Mouse (Mus musculus) midbrain, embryonic 13.5 days (tissue): ENCODE data around the gene Sparc. TPM values are rescaled to one million over a fixed set of nuclear protein-coding genes. Genes with fewer than 3 reads are reported as not detected.

Experiments
- ATAC-seq: fragments of 200-750 bp; cut with Nextera tagmentation; 2 replicates; pipeline ENCODE4 v1.8.0; 2017; ENCODE audit warnings: mild to moderate bottlenecking, moderate TSS enrichment, moderate library complexity
- H3K27ac ChIP-seq: fragments of 300-500 bp; sonication (generic); 2 replicates; pipeline ENCODE4 v1.5.1; 2015; ENCODE audit warnings: inconsistent platforms, mild to moderate bottlenecking, moderate library complexity
- H3K27me3 ChIP-seq: fragments of 300-500 bp; sonication (generic); 2 replicates; pipeline ENCODE4 v1.6.1; 2015; ENCODE audit warnings: mild to moderate bottlenecking, inconsistent platforms
- H3K36me3 ChIP-seq: fragments of 300-500 bp; sonication (generic); 2 replicates; pipeline ENCODE4 v1.6.1; 2015; ENCODE audit warnings: mild to moderate bottlenecking, inconsistent platforms
- H3K4me1 ChIP-seq: fragments of 300-500 bp; sonication (generic); replicated peaks from 2 replicates; pipeline ENCODE4 v1.6.1; 2015; ENCODE audit warnings: inconsistent platforms
- H3K4me2 ChIP-seq: fragments of 300-500 bp; sonication (generic); replicated peaks from 2 replicates; pipeline ENCODE4 v1.6.1; 2015; ENCODE audit warnings: moderate library complexity, mild to moderate bottlenecking, inconsistent platforms
- H3K4me3 ChIP-seq: fragments of 300-500 bp; sonication (generic); replicated peaks from 2 replicates; pipeline ENCODE4 v1.5.1; 2015; ENCODE audit warnings: mild to moderate bottlenecking, inconsistent platforms
- H3K9ac ChIP-seq: fragments of 300-500 bp; sonication (generic); replicated peaks from 2 replicates; pipeline ENCODE4 v1.6.1; 2015; ENCODE audit warnings: mild to moderate bottlenecking, inconsistent platforms
- H3K9me3 ChIP-seq: fragments of 300-500 bp; sonication (generic); 2 replicates; pipeline ENCODE4 v1.6.1; 2016; ENCODE audit warnings: mild to moderate bottlenecking, inconsistent platforms
- WGBS: fragments of 180-500 bp; shearing (Covaris S2); methylation state at CpG from one replicate; pipeline ENCODE4 v1.1.7; 2015; 5-methylcytosine and 5-hydroxymethylcytosine counted together
- polyA plus RNA-seq: library from polyadenylated mRNA; unstranded; fragments of >200 nt; fragmentation: Nextera tagmentation; extraction: Ambion mirVana; gene quantifications from 2 replicates; pipeline ENCODE4 v1.2.1, GENCODE M21; 2015

Sparc gene
- polyA plus RNA-seq, 1 experiment from 2014 or later = 417 TPM

DNA sequence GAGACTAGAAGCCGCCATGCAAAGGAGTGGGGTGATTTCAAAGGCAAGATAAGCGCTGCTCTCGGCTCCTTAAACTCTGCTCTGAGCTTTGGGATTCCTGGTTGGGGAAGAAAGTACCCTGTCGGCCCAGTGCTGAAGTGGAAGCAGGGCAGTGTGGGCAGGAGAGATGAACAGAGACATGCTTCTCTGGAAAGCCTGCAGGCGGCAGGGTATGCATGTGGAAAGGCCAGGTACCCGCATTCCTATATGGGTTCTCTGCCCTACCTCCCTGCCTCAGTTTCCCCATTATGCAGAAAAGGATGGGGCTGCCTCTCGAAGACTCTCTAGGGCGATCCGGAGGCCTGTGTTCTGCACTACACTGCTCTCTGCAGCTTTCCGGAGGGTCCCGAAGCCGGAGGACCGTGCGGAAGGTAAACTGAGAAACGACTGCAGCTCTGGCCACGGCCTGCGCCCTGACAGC lies 37.6 kb upstream of the Sparc start:
- peak overlapping the region; percentile 79 for H3K4me3 ChIP-seq
- H3K27me3 ChIP-seq = no peaks in the 10 kb centered on the region
- H3K9me3 ChIP-seq = no peaks in the 10 kb centered on the region
- peak overlapping the region; percentile 77 for H3K9ac ChIP-seq
- H3K4me2 ChIP-seq = peak overlapping the region; percentile 91
- under 1% methylated on average over 17 of the region's 17 CpGs for WGBS
- peak overlapping the region; percentile 79 for H3K27ac ChIP-seq
- ATAC-seq = peak; percentile 87
- H3K36me3 ChIP-seq = no peaks in the 10 kb centered on the region
- H3K4me1 ChIP-seq = peaks cover 31% of the 10 kb centered on the region

DNA sequence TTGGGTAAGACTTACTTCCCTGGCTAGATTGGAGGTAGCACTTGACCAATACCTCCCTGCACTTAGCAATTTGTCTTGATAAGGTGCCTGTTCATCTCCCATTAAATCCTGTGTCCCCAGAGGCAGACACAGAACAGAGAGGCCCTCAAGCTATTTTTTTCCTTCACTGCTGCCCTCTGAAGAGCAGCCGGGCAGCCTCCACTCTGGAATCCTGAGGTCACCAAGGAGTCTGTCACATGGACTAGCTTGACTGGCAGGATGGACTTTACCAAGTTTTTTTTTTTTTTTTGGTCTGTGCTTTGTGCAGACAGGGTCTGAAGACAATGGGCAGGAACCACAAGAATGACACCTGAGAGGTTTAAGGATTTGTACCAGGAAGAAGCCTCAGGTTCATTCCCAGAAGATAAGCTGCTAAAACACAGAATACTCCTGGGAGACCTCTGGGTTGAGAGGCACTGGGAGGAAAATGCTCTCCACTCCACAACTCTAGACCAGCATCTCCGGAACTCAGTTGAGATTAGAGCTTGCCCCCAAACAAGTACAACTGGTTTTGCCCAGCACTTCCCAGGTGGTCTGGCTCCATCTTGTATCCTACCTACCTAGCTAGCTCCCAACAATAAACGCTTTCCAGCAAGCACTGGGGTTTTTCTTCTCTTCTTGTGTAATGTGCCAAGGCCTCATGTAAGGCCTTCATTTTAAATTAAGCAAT lies 37.0 kb upstream of the Sparc start:
- Histone ChIP-seq H3K27ac (peak overlapping the region; percentile 79; the same call in 1 of the 2 replicates), H3K4me3 (peak overlapping the region; percentile 79), H3K27me3 (no peaks in the 10 kb centered on the region), H3K4me2 (peak overlapping the region; percentile 91), H3K9ac (peak overlapping the region; percentile 77), H3K36me3 (no peaks in the 10 kb centered on the region), H3K4me1 (peaks cover 31% of the 10 kb centered on the region), H3K9me3 (no peaks in the 10 kb centered on the region)
- 33% methylated on average over 3 of the region's 3 CpGs for whole genome bisulfite sequencing
- no peak for ATAC-seq

GRCm38 (mm10) chr11:55458501-55458900 lies 35.5 kb upstream of the Sparc start:
- Histone ChIP-seq H3K4me1 (peaks cover 31% of the 10 kb centered on the region), H3K9me3 (no peaks in the 10 kb centered on the region), H3K27me3 (no peaks in the 10 kb centered on the region), H3K4me3 (no peak overlapping the region), H3K36me3 (peaks cover 11% of the 10 kb centered on the region; the same call in 1 of the 2 replicates), H3K27ac (no peak overlapping the region), H3K4me2 (no peak overlapping the region), H3K9ac (peak overlapping the region; percentile 23; the same call in 1 of the 2 replicates)
- WGBS = 57% methylated on average over 4 of the region's 4 CpGs
- ATAC-seq = no peak

DNA sequence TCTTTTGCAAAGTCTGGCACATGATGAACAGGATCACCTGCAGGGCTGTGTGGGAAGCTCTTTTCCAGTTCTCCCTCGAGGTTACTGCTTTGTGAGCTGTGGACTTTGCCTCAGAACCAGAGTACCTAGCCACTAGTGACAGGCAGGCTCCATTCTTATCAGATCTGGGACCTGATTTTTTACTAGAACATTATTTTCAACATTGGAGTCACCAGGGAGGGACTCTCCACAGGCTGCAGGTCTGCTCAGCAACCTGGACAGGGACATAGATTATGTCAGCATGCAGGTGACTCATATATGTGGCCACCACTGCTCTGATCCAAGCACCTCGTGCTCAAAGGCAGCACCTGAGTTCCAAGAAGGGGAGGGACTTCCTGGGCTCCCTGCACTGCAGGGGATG lies 32.2 kb upstream of the Sparc start:
- H3K36me3 ChIP-seq = peaks cover 29% of the 10 kb centered on the region
- no peak for ATAC-seq
- 78% methylated on average over 2 of the region's 2 CpGs for WGBS
- H3K27me3 ChIP-seq = no peaks in the 10 kb centered on the region
- peaks cover 18% of the 10 kb centered on the region for H3K4me1 ChIP-seq
- H3K27ac ChIP-seq = no peak overlapping the region
- no peak overlapping the region for H3K4me3 ChIP-seq
- no peak overlapping the region for H3K4me2 ChIP-seq
- H3K9me3 ChIP-seq = no peaks in the 10 kb centered on the region
- no peak overlapping the region for H3K9ac ChIP-seq

- H3K27ac ChIP-seq = no peak overlapping the region
- no peak overlapping the region for H3K9ac ChIP-seq
- no peak overlapping the region for H3K4me3 ChIP-seq
- H3K36me3 ChIP-seq = peaks cover 44% of the 10 kb centered on the region
- H3K4me1 ChIP-seq = 0 out of 2 replicates have a peak, but pooled peaks cover 8% of the 10 kb centered on the region
- H3K27me3 ChIP-seq = no peaks in the 10 kb centered on the region
- WGBS = 94% methylated on average over 4 of the region's 4 CpGs
- no peak for ATAC-seq
- H3K4me2 ChIP-seq = no peak overlapping the region
- no peaks in the 10 kb centered on the region for H3K9me3 ChIP-seq
Observed at GRCm38 (mm10) chr11:55453640-55454039, 30.7 kb upstream of the Sparc start.

- Histone ChIP-seq H3K27ac (no peak overlapping the region), H3K36me3 (peaks cover 48% of the 10 kb centered on the region)
Observed at GRCm38 (mm10) chr11:55450311-55450710, 27.3 kb upstream of the Sparc start.

DNA sequence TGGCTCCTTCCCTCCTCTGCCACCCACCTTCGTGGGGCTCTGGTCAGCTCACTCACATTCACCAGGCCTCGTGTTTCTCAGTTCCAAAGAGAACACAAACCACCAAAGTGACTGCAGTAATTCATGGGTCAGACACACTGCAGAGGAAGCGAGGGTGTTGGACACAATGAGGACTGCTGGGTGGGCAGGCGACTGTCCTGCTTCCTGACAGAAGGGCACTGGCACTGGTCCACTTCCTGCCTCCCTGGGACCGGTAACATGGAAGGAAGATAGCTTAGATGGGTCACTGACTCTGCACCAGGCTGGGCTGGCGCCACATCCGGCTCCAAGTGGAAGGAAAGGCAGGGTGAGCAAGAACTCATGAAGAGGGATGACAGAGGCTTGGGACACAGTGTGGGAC lies 26.5 kb upstream of the Sparc start:
- Histone ChIP-seq H3K27ac (no peak overlapping the region), H3K4me2 (no peak overlapping the region), H3K4me1 (no peaks in the 10 kb centered on the region), H3K4me3 (no peak overlapping the region), H3K36me3 (peaks cover 43% of the 10 kb centered on the region), H3K9ac (no peak overlapping the region), H3K27me3 (no peaks in the 10 kb centered on the region), H3K9me3 (no peaks in the 10 kb centered on the region)
- 84% methylated on average over 7 of the region's 7 CpGs for WGBS
- ATAC-seq = no peak

More at GRCm38 (mm10) chr11:55450311-55450710, 27.3 kb upstream of the Sparc start:
- Histone ChIP-seq H3K9me3 (no peaks in the 10 kb centered on the region), H3K27me3 (no peaks in the 10 kb centered on the region), H3K4me1 (no peaks in the 10 kb centered on the region), H3K9ac (no peak overlapping the region), H3K4me2 (no peak overlapping the region), H3K4me3 (no peak overlapping the region)
- no peak for ATAC-seq
- 72% methylated on average over 4 of the region's 4 CpGs for WGBS

- Histone ChIP-seq H3K36me3 (peaks cover 31% of the 10 kb centered on the region), H3K27ac (no peak overlapping the region), H3K4me1 (no peaks in the 10 kb centered on the region), H3K9ac (no peak overlapping the region), H3K4me3 (no peak overlapping the region), H3K4me2 (no peak overlapping the region), H3K9me3 (no peaks in the 10 kb centered on the region), H3K27me3 (no peaks in the 10 kb centered on the region)
- peak; percentile 80 for ATAC-seq
- WGBS = 24% methylated on average over 4 of the region's 4 CpGs
Observed at GRCm38 (mm10) chr11:55446579-55446978, 23.6 kb upstream of the Sparc start.

DNA sequence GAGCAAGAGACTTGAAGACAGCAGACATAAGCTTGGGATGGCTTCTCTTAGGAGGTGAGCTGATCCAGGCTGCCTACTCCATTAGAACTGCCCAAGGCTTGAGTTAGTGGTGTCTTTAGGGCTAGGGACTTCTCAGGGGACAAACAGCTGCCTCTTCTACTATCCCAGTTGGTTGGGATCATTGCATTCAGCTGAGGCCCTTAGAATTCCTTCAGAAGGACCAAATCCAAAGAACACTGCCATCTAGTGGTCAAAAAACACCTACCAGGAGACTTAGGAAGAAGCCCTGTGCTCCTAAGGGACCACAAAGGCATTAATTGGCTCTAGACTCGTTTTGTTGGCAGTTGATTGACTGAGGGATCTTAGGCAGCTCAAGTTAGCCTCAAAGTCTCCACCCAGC lies 21.8 kb upstream of the Sparc start:
- Histone ChIP-seq H3K27ac (no peak overlapping the region), H3K4me2 (no peak overlapping the region), H3K4me3 (no peak overlapping the region), H3K36me3 (peaks cover 16% of the 10 kb centered on the region), H3K4me1 (no peaks in the 10 kb centered on the region), H3K9me3 (no peaks in the 10 kb centered on the region), H3K27me3 (no peaks in the 10 kb centered on the region), H3K9ac (no peak overlapping the region)
- 0 out of 2 replicates have a peak, but pooled peaks have one; percentile 17 for ATAC-seq
- WGBS = 3% methylated on average over 1 of the region's 1 CpGs

DNA sequence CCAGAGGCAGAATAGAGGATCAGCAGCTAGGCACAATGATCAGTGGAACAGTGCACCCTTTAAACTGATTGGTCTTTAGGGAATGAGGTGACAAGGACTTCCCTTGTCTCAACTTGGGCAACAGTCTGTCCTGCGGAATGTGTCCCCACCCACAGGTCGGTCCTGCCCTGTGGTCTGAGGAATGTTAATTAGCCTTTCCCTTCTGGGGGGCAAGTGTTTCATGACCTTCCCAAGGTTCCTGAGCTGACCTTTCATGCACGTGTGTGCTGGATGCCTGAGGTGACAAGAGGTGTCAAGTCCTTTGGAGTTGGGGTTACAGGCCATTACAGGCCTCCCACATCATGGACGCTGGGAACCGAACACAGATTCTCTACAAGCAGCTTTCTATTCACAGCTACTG lies 16.7 kb upstream of the Sparc start:
- ATAC-seq = no peak
- no peaks in the 10 kb centered on the region for H3K4me1 ChIP-seq
- no peak overlapping the region for H3K4me3 ChIP-seq
- no peak overlapping the region for H3K27ac ChIP-seq
- 70% methylated on average over 5 of the region's 5 CpGs for WGBS
- no peaks in the 10 kb centered on the region for H3K9me3 ChIP-seq
- H3K36me3 ChIP-seq = no peaks in the 10 kb centered on the region
- H3K27me3 ChIP-seq = no peaks in the 10 kb centered on the region
- H3K9ac ChIP-seq = no peak overlapping the region
- H3K4me2 ChIP-seq = no peak overlapping the region

DNA sequence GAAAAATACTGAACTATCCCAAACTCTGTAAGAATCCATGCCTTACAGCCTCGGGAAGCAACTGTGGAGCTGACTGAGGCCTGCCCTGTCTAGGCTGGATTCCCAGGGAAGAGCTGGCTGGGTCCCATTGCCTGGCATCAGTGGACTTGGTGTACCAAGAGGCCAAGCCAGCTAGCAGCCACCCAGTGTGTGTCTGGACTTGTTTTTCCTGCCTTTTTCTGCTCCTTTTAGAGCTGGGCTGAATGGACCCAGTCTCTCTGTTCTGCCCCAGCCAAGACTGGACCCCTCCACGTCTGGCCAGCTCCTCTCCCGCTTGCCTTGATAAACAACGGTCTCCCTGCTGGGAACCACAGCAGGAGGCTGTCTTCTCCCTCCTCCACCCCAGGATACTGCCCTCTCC lies 15.0 kb upstream of the Sparc start:
- ATAC-seq = no peak
- H3K36me3 ChIP-seq = no peaks in the 10 kb centered on the region
- no peak overlapping the region for H3K4me3 ChIP-seq
- H3K9me3 ChIP-seq = no peaks in the 10 kb centered on the region
- 41% methylated on average over 4 of the region's 4 CpGs for WGBS
- no peak overlapping the region for H3K27ac ChIP-seq
- H3K4me1 ChIP-seq = no peaks in the 10 kb centered on the region
- no peaks in the 10 kb centered on the region for H3K27me3 ChIP-seq
- H3K9ac ChIP-seq = no peak overlapping the region
- no peak overlapping the region for H3K4me2 ChIP-seq

- no peaks in the 10 kb centered on the region for H3K27me3 ChIP-seq
- no peak overlapping the region for H3K4me3 ChIP-seq
- no peak overlapping the region for H3K27ac ChIP-seq
- H3K4me2 ChIP-seq = no peak overlapping the region
- H3K36me3 ChIP-seq = no peaks in the 10 kb centered on the region
- no peak overlapping the region for H3K9ac ChIP-seq
- ATAC-seq = no peak
- 90% methylated on average over 6 of the region's 6 CpGs for WGBS
- no peaks in the 10 kb centered on the region for H3K9me3 ChIP-seq
- no peaks in the 10 kb centered on the region for H3K4me1 ChIP-seq
Observed at GRCm38 (mm10) chr11:55436089-55436488, 13.1 kb upstream of the Sparc start.

DNA sequence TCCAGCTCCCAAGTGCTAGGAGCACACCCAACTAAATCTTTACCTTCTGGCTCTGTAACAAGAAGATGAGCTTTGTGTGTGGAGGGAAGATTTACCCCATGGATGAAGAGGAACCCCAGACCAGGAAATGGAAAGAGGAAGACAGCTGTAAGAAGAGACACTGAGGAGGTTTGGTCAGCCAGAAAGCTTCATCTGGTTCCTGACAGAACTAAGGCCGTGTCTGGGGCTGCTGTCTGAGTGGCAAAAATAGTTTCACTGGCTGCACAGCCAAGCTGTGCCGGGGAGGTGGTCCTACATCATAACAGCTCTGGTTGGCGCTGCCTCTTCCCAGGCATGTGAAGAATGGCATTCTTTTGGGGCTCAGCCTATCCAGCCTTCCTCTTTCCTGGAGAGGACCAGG lies 10.0 kb upstream of the Sparc start:
- Histone ChIP-seq H3K27me3 (no peaks in the 10 kb centered on the region), H3K4me2 (no peak overlapping the region), H3K9me3 (no peaks in the 10 kb centered on the region), H3K27ac (no peak overlapping the region), H3K4me1 (peaks cover 6% of the 10 kb centered on the region; the same call in 1 of the 2 replicates), H3K36me3 (no peaks in the 10 kb centered on the region), H3K4me3 (no peak overlapping the region), H3K9ac (no peak overlapping the region)
- ATAC-seq = no peak
- 68% methylated on average over 3 of the region's 3 CpGs for WGBS
